Mouse (Mus musculus): ENCODE data around the gene Supt6. TPM values are rescaled to one million over a fixed set of nuclear protein-coding genes. Genes with fewer than 3 reads are reported as not detected.
A peak's percentile ranks its signal among the peaks of the same experiment; 100 is the strongest.

Supt6 gene
- total and polyA plus RNA-seq, 3 experiments, result 30.4 to 99.9 (median 65.5) TPM

DNA sequence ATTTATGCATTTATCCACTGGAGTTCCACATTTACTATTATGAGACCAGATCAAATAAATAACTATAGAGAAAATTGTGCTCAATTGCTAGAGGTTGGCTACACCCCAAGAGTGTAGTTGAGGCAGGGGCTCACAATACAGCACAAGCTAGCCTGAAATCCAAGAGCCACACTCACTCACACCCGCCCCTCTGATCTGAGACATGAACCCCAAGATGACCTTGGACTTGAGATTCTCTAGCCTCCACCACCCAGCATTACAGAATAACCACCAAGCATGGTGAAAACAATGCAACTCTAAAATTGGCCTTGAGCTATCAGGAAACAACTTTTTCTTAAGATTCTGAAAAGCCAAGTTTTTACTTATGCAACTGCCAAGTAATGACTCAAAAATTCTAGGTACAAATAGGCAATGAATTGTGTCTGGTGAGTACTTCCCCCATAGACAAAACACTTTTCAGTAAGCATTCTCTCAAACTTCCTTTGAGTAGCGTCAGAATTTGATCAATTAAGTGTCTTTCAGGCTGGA lies 63.9 kb downstream of the Supt6 start (continued):
- TF ChIP-seq USF2 (conservative IDR thresholded peaks at IDR 0.05; ENCODE audit: low read depth, low read length) (no peak), BHLHE40 (IDR thresholded peaks at IDR 0.05; ENCODE audit: low read depth, low read length) (no peak), E2F4 (IDR thresholded peaks at IDR 0.05; ENCODE audit: insufficient replicate concordance, low read depth, low read length) (no peak), KAT2A (IDR thresholded peaks at IDR 0.05; ENCODE audit: insufficient replicate concordance, low read length) (no peak), ELF1 (IDR thresholded peaks at IDR 0.05; ENCODE audit: low read depth, low read length) (no peak), MAZ (IDR thresholded peaks at IDR 0.05; ENCODE audit: low read depth, low read length) (no peak), NELFE (IDR thresholded peaks at IDR 0.05; ENCODE audit: low read depth, low read length) (no peak), ZMIZ1 (IDR thresholded peaks at IDR 0.05; ENCODE audit: low read depth, low read length) (peak; percentile 30; the same call in 1 of the 2 replicates), MYC (IDR thresholded peaks at IDR 0.05; ENCODE audit: low read depth, low read length) (no peak), ZKSCAN1 (IDR thresholded peaks at IDR 0.05; ENCODE audit: borderline replicate concordance, low read depth, low read length) (no peak), ZNF384 (IDR thresholded peaks at IDR 0.05; ENCODE audit: low read depth, low read length) (no peak), SIN3A (IDR thresholded peaks at IDR 0.05; ENCODE audit: low read length) (0 out of 2 replicates have a peak, but pooled peaks have one; percentile 23), SMC3 (IDR thresholded peaks at IDR 0.05; ENCODE audit: low read depth, low read length) (no peak), ZC3H11A (IDR thresholded peaks at IDR 0.05; ENCODE audit: low read depth, low read length) (no peak), MEF2A (IDR thresholded peaks at IDR 0.05; ENCODE audit: borderline replicate concordance, low read depth, low read length) (no peak), POLR2A (IDR thresholded peaks at IDR 0.05; ENCODE audit: low read depth, low read length) (no peak; the same call in 1 of the 2 replicates)

DNA sequence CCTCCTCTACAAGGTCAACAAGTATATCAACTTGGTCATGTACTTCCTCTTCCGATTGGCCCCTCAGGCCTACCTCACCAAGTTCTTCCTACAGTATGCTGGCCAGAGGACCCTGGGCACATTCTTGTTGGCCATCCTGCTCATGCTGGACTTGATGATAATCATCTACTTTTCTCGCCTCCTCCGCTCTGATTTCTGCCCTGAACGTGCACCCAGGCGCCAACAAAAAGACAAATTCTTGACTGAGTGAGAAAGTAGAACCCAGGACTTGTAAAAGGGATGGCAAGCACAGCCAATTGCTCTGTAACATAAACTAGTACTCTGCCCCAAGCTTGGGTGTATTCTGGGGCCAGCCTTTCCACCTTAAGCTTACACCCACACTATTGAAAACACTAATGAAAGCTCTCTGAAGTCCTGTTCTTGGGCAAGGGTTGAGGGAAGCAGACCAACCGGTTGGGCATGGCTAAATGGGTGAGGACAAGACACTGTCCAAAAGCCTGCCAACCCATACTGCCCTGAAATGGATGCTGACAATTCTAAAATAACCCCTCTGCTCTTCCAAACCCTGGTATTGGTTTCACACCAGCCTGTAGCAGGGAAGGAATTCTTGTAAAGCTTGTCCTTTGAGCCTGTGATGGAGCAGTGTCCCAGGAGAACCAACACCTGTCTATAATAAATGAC lies 65.6 kb downstream of the Supt6 start:
- dilution Hi-C loops (cut with MboI; ENCODE audit: extremely low pct_ligation_motif_present, extremely low pct_unique_long_range_greater_than_20kb, low sequenced_read_pairs) (no loop called here), in situ Hi-C loops (cut with MboI; ENCODE audit: low pct_ligation_motif_present, low pct_unique_long_range_greater_than_20kb, low sequenced_read_pairs) (no loop called here)
- no peak for DNase-seq (ENCODE audit: extremely low read depth)

More for the DNA sequence above, 65.6 kb downstream of the Supt6 start:
- Histone ChIP-seq H3K4me3 (replicated peaks in 1 of 3; ENCODE audit: low read depth in 2 of 3, low read length in 2 of 3, poor library complexity in 1 of 3) (peak overlapping the region in 1 of 3 experiments; percentile 65), H3K9ac (ENCODE audit: insufficient read depth, low read depth) (peak overlapping the region; percentile 29; the same call in 1 of the 2 replicates), H3K9me3 (replicated peaks; ENCODE audit: low read length) (no peaks in the 10 kb centered on the region), H3K27ac (ENCODE audit: insufficient read depth, low read depth) (peak overlapping the region; percentile 94), H3K79me2 (replicated peaks; ENCODE audit: control insufficient read depth, extremely low read depth, insufficient read depth, poor library complexity, severe bottlenecking) (peaks cover 38% of the 10 kb centered on the region), H3K36me3 (replicated peaks in 1 of 2; ENCODE audit: control insufficient read depth in 1 of 2, insufficient read depth in 1 of 2, low read length in 1 of 2) (peaks cover 26 to 40% of the 10 kb centered on the region in 2 experiments), H3K4me2 (ENCODE audit: insufficient read depth, low read depth, poor library complexity, severe bottlenecking) (peak overlapping the region; percentile 59), H3K4me1 (ENCODE audit: control insufficient read depth in 1 of 2, insufficient read depth in 2 of 2) (peaks cover 13 to 53% of the 10 kb centered on the region in 2 experiments), H3K27me3 (replicated peaks) (no peaks in the 10 kb centered on the region)
- TF ChIP-seq E2F4 (IDR thresholded peaks at IDR 0.05; ENCODE audit: insufficient replicate concordance, low read depth, low read length), result no peak
- TF ChIP-seq ZMIZ1 (IDR thresholded peaks at IDR 0.05; ENCODE audit: low read depth, low read length), result peak; percentile 79; the same call in 1 of the 2 replicates
- peak; percentile 61; the same call in 1 of the 2 replicates for TF ChIP-seq UBTF (IDR thresholded peaks at IDR 0.05; ENCODE audit: low read depth, low read length)
- TF ChIP-seq CHD2 (IDR thresholded peaks at IDR 0.05; ENCODE audit: low read length), result no peak; the same call in 1 of the 2 replicates
- TF ChIP-seq ELF1 (IDR thresholded peaks at IDR 0.05; ENCODE audit: low read depth, low read length), result 0 out of 2 replicates have a peak, but pooled peaks have one; percentile 7

Measured in CH12.LX (cell line).